Mouse (Mus musculus) heart, adult 2 months (tissue): ENCODE results near the gene Apbb1ip.

Experiments
- CTCF ChIP-seq: fragments of 200-600 bp; IDR thresholded peaks from 2 replicates; pipeline ENCODE4 v1.8.1; 2022; ENCODE audit warnings: antibody characterized with exemption, mild to moderate bottlenecking, moderate library complexity
- EP300 ChIP-seq: fragments of 200-500 bp; IDR thresholded peaks from 2 replicates; pipeline ENCODE4 v1.6.1; 2011; ENCODE audit warnings: low read depth, low read length, control low read depth; ENCODE audit not compliant: insufficient read depth

DNA sequence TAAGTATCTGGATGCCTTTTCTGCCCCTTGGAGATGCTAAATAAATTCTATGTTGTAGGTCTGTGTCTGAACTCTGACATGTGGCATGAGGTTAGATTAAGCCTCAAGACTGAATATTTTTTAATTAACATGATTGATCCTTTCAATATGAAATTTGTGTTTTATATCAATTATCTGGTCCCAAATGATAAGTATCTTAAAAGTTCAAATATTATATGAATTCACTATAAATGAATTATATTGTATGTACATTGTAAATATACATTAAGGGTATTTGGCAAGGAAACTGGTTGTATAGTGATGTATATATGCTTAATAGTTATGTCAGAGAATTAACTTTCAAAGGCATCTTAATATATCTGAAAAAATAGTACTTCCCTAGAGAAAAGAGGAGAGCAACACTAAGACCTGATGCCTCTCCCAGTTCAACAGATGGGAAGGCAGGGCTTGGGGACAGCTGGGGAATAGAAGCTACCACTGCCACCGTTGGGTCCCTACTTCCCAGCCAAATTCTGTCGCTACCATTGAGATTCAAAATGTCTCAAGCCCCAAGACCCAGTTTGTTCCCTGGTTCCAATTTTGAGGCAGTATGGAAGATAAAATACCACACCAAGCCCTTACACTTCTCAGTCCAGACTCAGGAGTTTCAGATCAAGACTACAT, 2.8 kb downstream of the Apbb1ip start:
- TF ChIP-seq CTCF: no peak
- no peak for TF ChIP-seq EP300
